Mouse (Mus musculus) limb, embryonic 10.5 days (tissue): ENCODE results near the gene Rala. TPM values are rescaled to one million over a fixed set of nuclear protein-coding genes. Genes with fewer than 3 reads are reported as not detected.

Source experiments
- DNase-seq: peaks from one replicate; pipeline ENCODE4 v3.0.0-alpha.2; 2017; ENCODE audit warnings: low spot score
- H3K27ac ChIP-seq: fragments of 300-500 bp; sonication (generic); 2 replicates; pipeline ENCODE4 v1.5.1; 2016; ENCODE audit warnings: mild to moderate bottlenecking
- H3K27me3 ChIP-seq: fragments of 300-500 bp; sonication (generic); 2 replicates; pipeline ENCODE4 v1.6.1; 2016; ENCODE audit warnings: low read depth, mild to moderate bottlenecking; ENCODE audit not compliant: poor library complexity, severe bottlenecking
- H3K36me3 ChIP-seq: fragments of 300-500 bp; sonication (generic); 2 replicates; pipeline ENCODE4 v1.6.1; 2016; ENCODE audit warnings: mild to moderate bottlenecking, moderate library complexity
- H3K4me1 ChIP-seq: fragments of 300-500 bp; sonication (generic); 2 replicates; pipeline ENCODE4 v1.6.1; 2016
- H3K4me3 ChIP-seq: fragments of 300-500 bp; sonication (generic); 2 replicates; pipeline ENCODE4 v1.5.1; 2016; ENCODE audit warnings: mild to moderate bottlenecking, moderate library complexity
- H3K9me3 ChIP-seq: fragments of 300-500 bp; sonication (generic); replicated peaks from 2 replicates; pipeline ENCODE4 v1.6.1; 2016; ENCODE audit warnings: mild to moderate bottlenecking
- WGBS: fragments of 180-500 bp; shearing (Covaris S2); methylation state at CpG from one replicate; pipeline ENCODE4 v1.1.7; 2016; 5-methylcytosine and 5-hydroxymethylcytosine counted together
- polyA plus RNA-seq: library from polyadenylated mRNA; unstranded; fragments of >200 nt; fragmentation: Nextera tagmentation; extraction: Ambion mirVana; gene quantifications from 2 replicates; pipeline ENCODE4 v1.2.1, GENCODE M21; 2016

Rala gene
- polyA plus RNA-seq, 1 experiment from 2014 or later = 108 TPM

DNA sequence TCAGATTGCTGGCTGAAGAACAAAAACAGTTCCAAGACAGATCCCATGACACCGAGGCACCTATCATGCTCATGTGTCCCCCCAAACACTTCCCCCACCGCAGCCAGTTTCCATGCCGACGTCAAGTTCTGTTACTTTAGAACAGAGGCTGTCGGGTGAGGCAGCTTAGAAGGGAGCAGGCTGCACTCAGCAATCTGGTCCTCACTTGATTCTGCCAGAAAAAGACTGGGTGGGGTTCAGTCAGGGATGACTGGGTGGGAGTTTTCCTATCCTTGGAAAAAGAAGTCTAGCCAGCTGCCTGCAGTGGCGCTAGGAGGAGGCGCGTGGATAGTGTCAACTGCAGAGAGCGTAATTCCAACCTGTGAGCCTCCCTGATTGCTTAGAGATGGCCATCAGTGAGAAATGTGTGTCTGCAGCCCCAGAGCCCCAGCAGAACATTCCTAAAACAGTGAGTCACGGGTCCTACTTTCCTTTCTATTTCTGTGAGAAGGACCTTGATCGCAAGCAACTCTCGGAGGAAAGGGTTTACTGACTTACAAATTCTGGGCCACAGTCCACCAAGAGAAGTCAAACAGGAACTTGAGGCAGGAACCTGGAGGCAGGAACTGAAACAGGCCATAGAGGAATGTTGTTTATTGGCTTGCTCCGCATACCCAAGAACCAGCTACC is 84.5 kb downstream of the Rala start:
- H3K4me3 ChIP-seq = no peak overlapping the region
- H3K4me1 ChIP-seq = peaks cover 7% of the 10 kb centered on the region
- H3K36me3 ChIP-seq = no peaks in the 10 kb centered on the region
- DNase-seq = no peak
- 89% methylated on average over 13 of the region's 13 CpGs for WGBS
- no peaks in the 10 kb centered on the region for H3K9me3 ChIP-seq
- H3K27ac ChIP-seq = no peak overlapping the region
- no peaks in the 10 kb centered on the region for H3K27me3 ChIP-seq

- Histone ChIP-seq H3K27ac (no peak overlapping the region), H3K4me1 (peaks cover 7% of the 10 kb centered on the region), H3K36me3 (no peaks in the 10 kb centered on the region), H3K27me3 (no peaks in the 10 kb centered on the region), H3K4me3 (no peak overlapping the region), H3K9me3 (no peaks in the 10 kb centered on the region)
- WGBS = 86% methylated on average over 9 of the region's 9 CpGs
- no peak for DNase-seq
Measured at GRCm38 (mm10) chr13:17857046-17857445, 87.0 kb downstream of the Rala start.

DNA sequence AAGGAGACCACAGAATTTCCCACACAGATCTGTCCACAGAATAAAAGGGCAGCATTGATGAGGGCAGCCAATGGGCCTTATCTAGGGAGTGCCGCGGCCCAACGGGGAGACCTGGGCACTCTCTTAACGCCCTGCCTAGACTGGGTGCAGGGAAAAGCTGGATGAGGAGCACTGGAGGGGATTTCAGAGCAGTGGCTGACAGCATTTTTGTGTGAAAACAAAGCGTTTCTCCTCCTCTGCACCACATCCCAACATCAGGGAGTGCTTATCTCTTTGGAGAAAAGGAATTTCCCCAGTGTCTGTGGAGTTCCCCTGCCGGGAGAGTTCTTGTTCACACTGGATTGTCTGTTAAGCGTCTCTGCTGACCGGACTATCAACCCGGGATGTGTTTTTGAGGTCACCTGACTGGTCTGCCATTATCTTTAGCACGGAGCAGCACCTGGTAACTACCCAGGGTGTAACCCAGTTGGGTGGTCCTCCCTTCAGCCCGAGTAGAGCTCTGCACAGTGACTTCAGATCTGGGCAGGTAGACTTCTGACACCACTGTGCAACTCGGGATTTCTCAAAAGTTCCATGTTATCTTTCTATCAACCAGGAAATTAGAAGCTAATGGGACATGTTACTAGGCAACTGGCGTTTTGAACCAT is 88.4 kb downstream of the Rala start:
- WGBS = 9% methylated on average over 13 of the region's 13 CpGs

DNA sequence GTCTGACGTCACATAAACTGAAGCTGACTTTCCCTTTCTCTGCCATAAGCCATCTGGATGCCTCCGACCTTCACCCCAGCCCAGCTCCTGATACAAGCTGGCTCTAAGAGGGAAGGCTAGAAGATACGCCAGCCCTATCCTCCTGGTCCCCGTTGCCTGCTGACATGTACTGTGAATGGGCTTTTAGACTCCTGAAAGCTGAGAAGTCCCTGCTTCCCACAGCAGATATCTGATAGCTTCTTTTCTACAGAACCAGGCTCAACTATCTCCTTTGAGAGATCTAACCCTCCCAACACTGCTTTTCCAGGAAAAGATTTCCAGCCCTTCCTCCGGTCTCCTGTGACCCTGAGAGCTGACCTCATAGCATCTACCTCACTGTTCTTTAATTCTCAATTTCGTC is 89.3 kb downstream of the Rala start:
- H3K9me3 ChIP-seq = no peaks in the 10 kb centered on the region
- DNase-seq = no peak
- WGBS = 55% methylated on average over 6 of the region's 6 CpGs
- no peaks in the 10 kb centered on the region for H3K36me3 ChIP-seq
- H3K27ac ChIP-seq = no peak overlapping the region
- H3K4me1 ChIP-seq = peaks cover 7% of the 10 kb centered on the region
- H3K27me3 ChIP-seq = no peaks in the 10 kb centered on the region
- H3K4me3 ChIP-seq = no peak overlapping the region

More for the DNA sequence above, 88.4 kb downstream of the Rala start:
- no peak overlapping the region for H3K27ac ChIP-seq
- peak; percentile 35 for DNase-seq
- no peaks in the 10 kb centered on the region for H3K36me3 ChIP-seq
- H3K9me3 ChIP-seq = no peaks in the 10 kb centered on the region
- no peaks in the 10 kb centered on the region for H3K27me3 ChIP-seq
- 0 out of 2 replicates have a peak overlapping the region, but pooled peaks have one; percentile 13 for H3K4me3 ChIP-seq
- peaks cover 7% of the 10 kb centered on the region for H3K4me1 ChIP-seq

DNA sequence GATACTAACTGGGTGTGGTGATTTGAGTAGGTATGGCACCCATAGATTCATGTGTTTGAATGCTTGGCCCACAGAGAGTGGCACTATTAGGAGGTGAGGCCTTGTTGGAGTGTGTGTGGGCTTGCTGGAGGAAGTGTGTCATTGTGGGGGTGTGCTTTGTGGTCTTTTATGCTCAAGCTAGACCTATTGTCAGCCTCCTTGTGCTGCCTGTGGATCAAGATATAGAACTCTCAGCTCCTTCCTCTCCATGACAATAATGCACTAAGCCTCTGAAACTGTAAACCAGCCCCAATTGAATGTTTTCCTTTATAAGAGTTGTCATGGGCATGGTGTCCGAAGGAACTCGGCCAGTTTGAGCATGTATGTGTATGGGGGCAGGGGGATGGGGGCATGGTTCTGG is 100.7 kb downstream of the Rala start:
- H3K4me1 ChIP-seq = no peaks in the 10 kb centered on the region
- H3K4me3 ChIP-seq = no peak overlapping the region
- WGBS = 75% methylated on average over 2 of the region's 2 CpGs
- H3K9me3 ChIP-seq = no peaks in the 10 kb centered on the region
- no peaks in the 10 kb centered on the region for H3K36me3 ChIP-seq
- no peak for DNase-seq
- no peak overlapping the region for H3K27ac ChIP-seq
- no peaks in the 10 kb centered on the region for H3K27me3 ChIP-seq

GRCm38 (mm10) chr13:17842756-17843155 is 101.3 kb downstream of the Rala start:
- Histone ChIP-seq H3K4me1 (no peaks in the 10 kb centered on the region), H3K36me3 (no peaks in the 10 kb centered on the region), H3K27me3 (no peaks in the 10 kb centered on the region), H3K4me3 (no peak overlapping the region), H3K27ac (no peak overlapping the region), H3K9me3 (no peaks in the 10 kb centered on the region)
- 66% methylated on average over 4 of the region's 4 CpGs for WGBS
- no peak for DNase-seq

DNA sequence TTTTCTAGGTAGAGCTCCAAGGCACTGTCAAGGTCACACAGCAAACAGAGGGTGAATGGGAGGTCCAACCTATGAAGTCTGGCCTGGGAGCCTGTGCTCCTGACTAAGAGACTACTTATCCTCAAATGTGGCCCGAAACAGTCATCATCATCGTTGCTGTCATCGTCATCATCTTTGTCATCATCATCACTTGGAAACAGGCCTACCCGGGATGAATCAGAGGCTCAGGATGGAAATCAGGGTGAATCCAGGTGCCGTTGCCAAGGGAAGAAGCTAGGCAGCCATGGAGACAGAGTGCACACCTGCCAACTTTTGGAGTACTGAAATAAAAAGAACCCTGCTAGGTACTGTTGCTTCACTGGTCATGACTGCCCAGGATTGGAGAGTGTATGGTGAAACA is 104.9 kb downstream of the Rala start:
- Histone ChIP-seq H3K9me3 (no peaks in the 10 kb centered on the region), H3K27ac (no peak overlapping the region), H3K36me3 (no peaks in the 10 kb centered on the region), H3K4me3 (no peak overlapping the region), H3K4me1 (no peaks in the 10 kb centered on the region), H3K27me3 (no peaks in the 10 kb centered on the region)
- WGBS = 90% methylated on average over 5 of the region's 5 CpGs
- DNase-seq = no peak

DNA sequence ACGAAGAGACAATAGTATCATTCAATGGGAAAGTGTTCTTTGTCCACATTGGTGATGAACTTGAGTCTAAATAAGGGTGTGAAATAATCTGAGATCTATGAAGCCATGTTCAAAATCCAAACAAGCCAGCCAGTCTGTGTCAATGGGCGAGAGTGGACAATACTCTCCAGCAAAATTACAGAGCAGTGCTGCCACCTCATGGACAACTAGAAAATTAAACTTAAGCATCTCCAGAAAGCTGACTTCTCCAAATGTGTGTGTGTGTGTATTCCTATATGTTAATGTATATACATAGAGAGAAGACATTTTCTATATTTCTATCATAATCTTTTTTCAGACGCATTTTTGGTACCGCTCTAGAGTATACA is 105.6 kb downstream of the Rala start:
- peak; percentile 54 for DNase-seq
- H3K27ac ChIP-seq = no peak overlapping the region
- no peaks in the 10 kb centered on the region for H3K27me3 ChIP-seq
- H3K4me1 ChIP-seq = no peaks in the 10 kb centered on the region
- no peaks in the 10 kb centered on the region for H3K9me3 ChIP-seq
- H3K36me3 ChIP-seq = no peaks in the 10 kb centered on the region
- 33% methylated on average over 4 of the region's 4 CpGs for WGBS
- no peak overlapping the region for H3K4me3 ChIP-seq

- H3K36me3 ChIP-seq = no peaks in the 10 kb centered on the region
- peak; percentile 49 for DNase-seq
- H3K4me1 ChIP-seq = no peaks in the 10 kb centered on the region
- H3K27me3 ChIP-seq = no peaks in the 10 kb centered on the region
- H3K9me3 ChIP-seq = no peaks in the 10 kb centered on the region
- WGBS = 51% methylated on average over 16 of the region's 16 CpGs
- no peak overlapping the region for H3K27ac ChIP-seq
- no peak overlapping the region for H3K4me3 ChIP-seq
Measured at GRCm38 (mm10) chr13:17837610-17838483, 106.2 kb downstream of the Rala start.

- no peaks in the 10 kb centered on the region for H3K4me1 ChIP-seq
- no peak overlapping the region for H3K27ac ChIP-seq
- DNase-seq = no peak
- no peak overlapping the region for H3K4me3 ChIP-seq
- no peaks in the 10 kb centered on the region for H3K9me3 ChIP-seq
- H3K36me3 ChIP-seq = no peaks in the 10 kb centered on the region
- H3K27me3 ChIP-seq = no peaks in the 10 kb centered on the region
- 82% methylated on average over 7 of the region's 7 CpGs for WGBS
Measured at GRCm38 (mm10) chr13:17836808-17837207, 107.2 kb downstream of the Rala start.

GRCm38 (mm10) chr13:17832940-17833339 is 111.1 kb downstream of the Rala start:
- DNase-seq = no peak
- Histone ChIP-seq H3K36me3 (no peaks in the 10 kb centered on the region), H3K4me3 (no peak overlapping the region), H3K27ac (no peak overlapping the region), H3K4me1 (no peaks in the 10 kb centered on the region), H3K9me3 (no peaks in the 10 kb centered on the region), H3K27me3 (no peaks in the 10 kb centered on the region)
- WGBS = 76% methylated on average over 3 of the region's 3 CpGs
